Mouse (Mus musculus) c-Kit-positive CD71-negative TER-119-negative erythroid progenitor cells, embryonic 14.5 days (primary cell): ENCODE measurements around the gene Sept10.
"Not testable (repeated sequence)": the region's sequence is repeated elsewhere in the genome, so short reads cannot be mapped to it uniquely, and the experiment has no call there.

Source experiments
- DNase-seq: peaks from one replicate; pipeline ENCODE4 v3.0.0-alpha.2; 2013; ENCODE audit warnings: low read depth

Gene Sept10

GRCm38 (mm10) chr10:59127637-59128036 lies 94.0 kb downstream of the Sept10 start:
- no peak for DNase-seq

- no peak for DNase-seq
Measured at GRCm38 (mm10) chr10:59125497-59125896, 96.2 kb downstream of the Sept10 start.

- no peak for DNase-seq
Measured at GRCm38 (mm10) chr10:59119811-59120210, 101.8 kb downstream of the Sept10 start.

GRCm38 (mm10) chr10:59119001-59119400 lies 102.6 kb downstream of the Sept10 start:
- DNase-seq: no peak

GRCm38 (mm10) chr10:59117555-59117954 lies 104.1 kb downstream of the Sept10 start:
- no peak for DNase-seq

GRCm38 (mm10) chr10:59116331-59116730 lies 105.3 kb downstream of the Sept10 start:
- no peak for DNase-seq

GRCm38 (mm10) chr10:59115691-59116090 lies 106.0 kb downstream of the Sept10 start:
- DNase-seq: no peak

- DNase-seq: no peak
Measured at GRCm38 (mm10) chr10:59114535-59115291, 106.9 kb downstream of the Sept10 start.

- DNase-seq: no peak
Measured at GRCm38 (mm10) chr10:59113386-59113785, 108.3 kb downstream of the Sept10 start.

- no peak for DNase-seq
Measured at GRCm38 (mm10) chr10:59112755-59113154, 108.9 kb downstream of the Sept10 start.

- DNase-seq: no peak
Measured at GRCm38 (mm10) chr10:59110386-59110785, 111.3 kb downstream of the Sept10 start.

- peak; percentile 70 for DNase-seq
Measured at GRCm38 (mm10) chr10:59109015-59109414, 112.6 kb downstream of the Sept10 start.

- no peak for DNase-seq
Measured at GRCm38 (mm10) chr10:59106644-59107043, 115.0 kb downstream of the Sept10 start.

GRCm38 (mm10) chr10:59105885-59106284 lies 115.8 kb downstream of the Sept10 start:
- DNase-seq: no peak

GRCm38 (mm10) chr10:59104683-59105082 lies 117.0 kb downstream of the Sept10 start:
- no peak for DNase-seq

- not testable (repeated sequence) for DNase-seq
Measured at GRCm38 (mm10) chr10:59103076-59103475, 118.6 kb downstream of the Sept10 start.

GRCm38 (mm10) chr10:59091988-59092387 lies 129.7 kb downstream of the Sept10 start:
- no peak for DNase-seq
